Mouse (Mus musculus) limb, embryonic 11.5 days (tissue): ENCODE measurements around the gene Ptprg. TPM values are rescaled to one million over a fixed set of nuclear protein-coding genes. Genes with fewer than 3 reads are reported as not detected.

ENCODE experiments used
- ATAC-seq: fragments of 200-750 bp; cut with Nextera tagmentation; 2 replicates; pipeline ENCODE4 v1.8.0; 2017; ENCODE audit warnings: low read depth; ENCODE audit not compliant: insufficient number of reproducible peaks, low FRiP score, low TSS enrichment
- DNase-seq: peaks from one replicate; pipeline ENCODE4 v3.0.0-alpha.2; 2015; ENCODE audit warnings: low spot score
- H3K27ac ChIP-seq: fragments of 300-500 bp; sonication (generic); replicated peaks from 2 replicates; pipeline ENCODE4 v1.5.1; 2014; ENCODE audit warnings: low read depth, mild to moderate bottlenecking, low read length
- H3K27me3 ChIP-seq: fragments of 300-500 bp; sonication (generic); 2 replicates; pipeline ENCODE4 v1.6.1; 2014; ENCODE audit warnings: mild to moderate bottlenecking, low read length, mixed read lengths; ENCODE audit not compliant: control insufficient read depth, insufficient read depth
- H3K36me3 ChIP-seq: fragments of 300-500 bp; sonication (generic); 2 replicates; pipeline ENCODE4 v1.6.1; 2014; ENCODE audit warnings: mild to moderate bottlenecking, low read length, moderate library complexity, mixed read lengths; ENCODE audit not compliant: control insufficient read depth, insufficient read depth
- H3K4me1 ChIP-seq: fragments of 300-500 bp; sonication (generic); 2 replicates; pipeline ENCODE4 v1.6.1; 2014; ENCODE audit warnings: low read length, mixed read lengths; ENCODE audit not compliant: control insufficient read depth, insufficient read depth
- H3K4me2 ChIP-seq: fragments of 300-500 bp; sonication (generic); 2 replicates; pipeline ENCODE4 v1.6.1; 2014; ENCODE audit warnings: low read depth, mild to moderate bottlenecking, moderate library complexity; ENCODE audit not compliant: severe bottlenecking
- H3K4me3 ChIP-seq: fragments of 300-500 bp; sonication (generic); 2 replicates; pipeline ENCODE4 v1.5.1; 2014; ENCODE audit warnings: low read depth, low read length
- H3K9ac ChIP-seq: fragments of 300-500 bp; sonication (generic); 2 replicates; pipeline ENCODE4 v1.6.1; 2014; ENCODE audit warnings: mild to moderate bottlenecking, low read length
- H3K9me3 ChIP-seq: fragments of 300-500 bp; sonication (generic); 2 replicates; pipeline ENCODE4 v1.6.1; 2016; ENCODE audit warnings: low read length; ENCODE audit not compliant: control insufficient read depth
- WGBS: fragments of 180-500 bp; shearing (Covaris S2); extraction: QIAGEN DNeasy Blood & Tissue Kit; methylation state at CpG from one replicate; pipeline ENCODE4 v1.1.7; 2014; 5-methylcytosine and 5-hydroxymethylcytosine counted together
- polyA plus RNA-seq: library from polyadenylated mRNA; unstranded; fragments of >200 nt; fragmentation: Nextera tagmentation; extraction: Ambion mirVana; gene quantifications from 2 replicates; pipeline ENCODE4 v1.2.1, GENCODE M21; 2014

The Ptprg gene
- polyA plus RNA-seq, 1 experiment from 2014 or later = 33.8 TPM

- ATAC-seq (no peak), DNase-seq (no peak)
- Histone ChIP-seq H3K4me2 (no peak overlapping the region), H3K9me3 (no peaks in the 10 kb centered on the region), H3K27ac (no peak overlapping the region), H3K36me3 (no peaks in the 10 kb centered on the region), H3K9ac (no peak overlapping the region), H3K4me3 (no peak overlapping the region), H3K4me1 (peaks cover 4% of the 10 kb centered on the region; the same call in 1 of the 2 replicates), H3K27me3 (no peaks in the 10 kb centered on the region)
- 95% methylated on average over 3 of the region's 3 CpGs for WGBS
These were observed 280.3 kb downstream of the Ptprg start for GRCm38 (mm10) chr14:11833678-11834077.

- Histone ChIP-seq H3K27me3 (no peaks in the 10 kb centered on the region), H3K9ac (no peak overlapping the region), H3K4me2 (no peak overlapping the region), H3K4me1 (peaks cover 4% of the 10 kb centered on the region; the same call in 1 of the 2 replicates), H3K27ac (no peak overlapping the region), H3K36me3 (no peaks in the 10 kb centered on the region), H3K9me3 (no peaks in the 10 kb centered on the region), H3K4me3 (no peak overlapping the region)
- DNase-seq (no peak), ATAC-seq (no peak)
- 66% methylated on average over 12 of the region's 12 CpGs for WGBS
These were observed 282.5 kb downstream of the Ptprg start for GRCm38 (mm10) chr14:11835706-11836445.

GRCm38 (mm10) chr14:11837714-11838113, 284.4 kb downstream of the Ptprg start:
- Histone ChIP-seq H3K4me1 (peaks cover 6% of the 10 kb centered on the region; the same call in 1 of the 2 replicates), H3K36me3 (no peaks in the 10 kb centered on the region), H3K4me3 (no peak overlapping the region), H3K9ac (no peak overlapping the region), H3K27ac (no peak overlapping the region), H3K27me3 (no peaks in the 10 kb centered on the region), H3K4me2 (no peak overlapping the region), H3K9me3 (no peaks in the 10 kb centered on the region)
- DNase-seq (no peak), ATAC-seq (no peak)
- WGBS = 91% methylated on average over 1 of the region's 1 CpGs

GRCm38 (mm10) chr14:11841621-11842020, 288.3 kb downstream of the Ptprg start:
- Histone ChIP-seq H3K9me3 (no peaks in the 10 kb centered on the region), H3K9ac (no peak overlapping the region), H3K4me1 (peaks cover 6% of the 10 kb centered on the region; the same call in 1 of the 2 replicates), H3K4me3 (no peak overlapping the region), H3K27ac (no peak overlapping the region), H3K4me2 (no peak overlapping the region), H3K27me3 (no peaks in the 10 kb centered on the region), H3K36me3 (no peaks in the 10 kb centered on the region)
- DNase-seq = no peak
- ATAC-seq = no peak
- 66% methylated on average over 4 of the region's 4 CpGs for WGBS

GRCm38 (mm10) chr14:11852896-11853295, 299.6 kb downstream of the Ptprg start:
- H3K4me2 ChIP-seq = no peak overlapping the region
- no peak overlapping the region for H3K4me3 ChIP-seq
- H3K27me3 ChIP-seq = no peaks in the 10 kb centered on the region
- no peaks in the 10 kb centered on the region for H3K36me3 ChIP-seq
- DNase-seq = no peak
- no peak overlapping the region for H3K27ac ChIP-seq
- no peaks in the 10 kb centered on the region for H3K9me3 ChIP-seq
- H3K4me1 ChIP-seq = no peaks in the 10 kb centered on the region
- ATAC-seq = no peak
- H3K9ac ChIP-seq = no peak overlapping the region
- 85% methylated on average over 3 of the region's 3 CpGs for WGBS

- ATAC-seq = no peak
- Histone ChIP-seq H3K4me1 (0 out of 2 replicates have a peak, but pooled peaks cover 2% of the 10 kb centered on the region), H3K4me3 (no peak overlapping the region), H3K27ac (no peak overlapping the region), H3K9ac (no peak overlapping the region), H3K4me2 (no peak overlapping the region), H3K9me3 (no peaks in the 10 kb centered on the region), H3K27me3 (no peaks in the 10 kb centered on the region), H3K36me3 (no peaks in the 10 kb centered on the region)
- DNase-seq = no peak
These were observed 302.2 kb downstream of the Ptprg start for GRCm38 (mm10) chr14:11855499-11855898.

- no peak for DNase-seq
- no peak overlapping the region for H3K4me3 ChIP-seq
These were observed 304.7 kb downstream of the Ptprg start for GRCm38 (mm10) chr14:11857928-11858481.

GRCm38 (mm10) chr14:11863286-11863685, 310.0 kb downstream of the Ptprg start:
- Histone ChIP-seq H3K36me3 (no peaks in the 10 kb centered on the region), H3K9ac (no peak overlapping the region), H3K4me1 (peaks cover 7% of the 10 kb centered on the region), H3K4me3 (no peak overlapping the region), H3K9me3 (no peaks in the 10 kb centered on the region), H3K4me2 (no peak overlapping the region), H3K27ac (no peak overlapping the region), H3K27me3 (no peaks in the 10 kb centered on the region)
- ATAC-seq (no peak), DNase-seq (no peak)
- WGBS = 94% methylated on average over 3 of the region's 3 CpGs

More at GRCm38 (mm10) chr14:11857928-11858481, 304.7 kb downstream of the Ptprg start:
- 55% methylated on average over 3 of the region's 3 CpGs for WGBS
- no peak overlapping the region for H3K4me2 ChIP-seq
- H3K9ac ChIP-seq = no peak overlapping the region
- H3K9me3 ChIP-seq = no peaks in the 10 kb centered on the region
- no peaks in the 10 kb centered on the region for H3K27me3 ChIP-seq
- 0 out of 2 replicates have a peak, but pooled peaks cover 2% of the 10 kb centered on the region for H3K4me1 ChIP-seq
- no peak overlapping the region for H3K27ac ChIP-seq
- ATAC-seq = no peak
- H3K36me3 ChIP-seq = no peaks in the 10 kb centered on the region
